Mouse (Mus musculus) MEL (cell line): ENCODE results near the gene Syne2.

Source experiments
- CTCF ChIP-seq, 3 experiments: IDR thresholded peaks in 2 of 3; conservative IDR thresholded peaks in 1 of 3; 2 replicates each; pipeline ENCODE4 v1.5.1; 2011 to 2012; ENCODE audit warnings: low read length in 3 of 3, low read depth in 2 of 3, mild to moderate bottlenecking in 2 of 3, improper control_type of control experiment in 1 of 3, inconsistent platforms in 1 of 3, mixed read lengths in 1 of 3, moderate library complexity in 1 of 3; ENCODE audit not compliant: control insufficient read depth in 1 of 3, insufficient read depth in 1 of 3, poor library complexity in 1 of 3, severe bottlenecking in 1 of 3
- EP300 ChIP-seq, 2 experiments: IDR thresholded peaks; 2 replicates each; pipeline ENCODE4 v1.6.1; 2011; ENCODE audit warnings: improper control_type of control experiment in 2 of 2, low read length in 2 of 2, low read depth in 1 of 2, mild to moderate bottlenecking in 1 of 2
- HCFC1 ChIP-seq: IDR thresholded peaks from 2 replicates; pipeline ENCODE4 v1.6.1; 2012; ENCODE audit warnings: low read depth, mild to moderate bottlenecking, inconsistent platforms, low read length, improper control_type of control experiment, moderate library complexity
- MAFK ChIP-seq: IDR thresholded peaks from 2 replicates; pipeline ENCODE4 v1.6.1; 2011; ENCODE audit warnings: low read depth, mild to moderate bottlenecking, low read length, improper control_type of control experiment, borderline replicate concordance
- POLR2AphosphoS2 ChIP-seq: IDR thresholded peaks from 2 replicates; pipeline ENCODE4 v1.6.1; 2011; ENCODE audit warnings: low read length, improper control_type of control experiment
- SMC3 ChIP-seq: IDR thresholded peaks from 2 replicates; pipeline ENCODE4 v1.6.1; 2011; ENCODE audit warnings: low read depth, low read length, improper control_type of control experiment

- TF ChIP-seq CTCF (IDR thresholded peaks at IDR 0.05 in 2 of 3, conservative IDR thresholded peaks at IDR 0.05 in 1 of 3; ENCODE audit: control insufficient read depth in 1 of 3, insufficient read depth in 1 of 3, low read depth in 2 of 3, low read length in 3 of 3, poor library complexity in 1 of 3, severe bottlenecking in 1 of 3) (no peak), EP300 (IDR thresholded peaks at IDR 0.05; ENCODE audit: low read depth in 1 of 2, low read length in 2 of 2) (no peak), HCFC1 (no peak), SMC3 (no peak), MAFK (no peak), POLR2AphosphoS2 (no peak)
Measured at GRCm38 (mm10) chr12:75789451-75789850, 28.5 kb upstream of the Syne2 start.
